Comparison of ENCODE assay signal across 15 mouse cellular contexts in genomic region chr9:57954962-57955744, GRCm38 (mm10). TPM values are rescaled to one million over a fixed set of nuclear protein-coding genes. Genes with fewer than 3 reads are reported as not detected.
A peak's percentile ranks its signal among the peaks of the same experiment; 100 is the strongest.
DNase-seq lines count a peak whose midpoint lies in the region; ATAC-seq and TF ChIP-seq lines count a peak whose summit lies in the region.
"Had no signal": no experiment of that assay in that cellular context is flagged by ENCODE, and none has a peak within 500 bp of the region (broad histone marks: within the 10 kb centered on the region; RNA-seq: fewer than 3 reads in every experiment).

No protein-coding gene starts in this region.

- no peak overlapping the region for H3K9ac ChIP-seq in intestine, postnatal 0 days (ENCODE audit: low read depth, low read length)
- no peak overlapping the region for H3K9ac ChIP-seq in intestine, embryonic 16.5 days (ENCODE audit: low read depth, low read length)
- H3K9ac ChIP-seq in lung, postnatal 0 days (replicated peaks; ENCODE audit: low read depth), result no peak overlapping the region
- H3K9ac ChIP-seq: heart, embryonic 13.5 days; hindbrain, embryonic 12.5 days had no signal

- no peak for TF ChIP-seq CTCF in intestine, postnatal 0 days (IDR thresholded peaks at IDR 0.05; ENCODE audit: low read depth)
- no peak for TF ChIP-seq CTCF in lung, postnatal 0 days (IDR thresholded peaks at IDR 0.05)

- H3K9me3 ChIP-seq in intestine, postnatal 0 days (ENCODE audit: control insufficient read depth), result no peaks in the 10 kb centered on the region
- no peaks in the 10 kb centered on the region for H3K9me3 ChIP-seq in intestine, embryonic 16.5 days (ENCODE audit: control insufficient read depth, low read length)
- H3K9me3 ChIP-seq in lung, postnatal 0 days (ENCODE audit: low read length), result no peaks in the 10 kb centered on the region
- H3K9me3 ChIP-seq: heart, embryonic 13.5 days; hindbrain, embryonic 12.5 days had no signal

- 80% methylated on average over 12 of the region's 12 CpGs for WGBS in intestine, postnatal 0 days
- 86% methylated on average over 12 of the region's 12 CpGs for WGBS in intestine, embryonic 16.5 days
- WGBS in lung, postnatal 0 days, result 76% methylated on average over 12 of the region's 12 CpGs

- H3K4me2 ChIP-seq in intestine, postnatal 0 days (replicated peaks; ENCODE audit: low read depth), result no peak overlapping the region
- H3K4me2 ChIP-seq in intestine, embryonic 16.5 days (ENCODE audit: low read depth, low read length), result no peak overlapping the region
- no peak overlapping the region for H3K4me2 ChIP-seq in lung, postnatal 0 days (replicated peaks; ENCODE audit: low read depth, low read length)
- H3K4me2 ChIP-seq: heart, embryonic 13.5 days; hindbrain, embryonic 12.5 days; liver, embryonic 11.5 days; midbrain, embryonic 11.5 days had no signal

- no peak overlapping the region for H3K4me3 ChIP-seq in intestine, postnatal 0 days (ENCODE audit: low read depth, low read length)
- H3K4me3 ChIP-seq in intestine, embryonic 16.5 days (ENCODE audit: low read length), result no peak overlapping the region
- H3K4me3 ChIP-seq in lung, postnatal 0 days (ENCODE audit: low read depth, low read length), result no peak overlapping the region
- H3K4me3 ChIP-seq: heart, embryonic 13.5 days; hindbrain, embryonic 12.5 days had no signal

- DNase-seq in thymus, postnatal 25 days, result peak; percentile 38
- DNase-seq in thymus, adult 18-20 months, result no peak
- peak; percentile 60 for DNase-seq in adrenal gland, postnatal 25 days
- DNase-seq in lung, postnatal 0 days (ENCODE audit: low spot score), result no peak
- no peak for DNase-seq in c-Kit-positive CD71-positive TER-119-positive erythroid progenitor cells, embryonic 14.5 days (ENCODE audit: low spot score)
- DNase-seq: cerebellum, adult 9-10 months; gastrocnemius, postnatal 14 days; kidney, adult 11 months had no signal

- TF ChIP-seq EP300 in lung, postnatal 0 days (IDR thresholded peaks at IDR 0.05), result no peak

- no peak overlapping the region for H3K27ac ChIP-seq in intestine, postnatal 0 days (ENCODE audit: low read depth, low read length)
- no peak overlapping the region for H3K27ac ChIP-seq in intestine, embryonic 16.5 days (ENCODE audit: low read length)
- H3K27ac ChIP-seq in lung, postnatal 0 days (ENCODE audit: low read length), result no peak overlapping the region
- H3K27ac ChIP-seq: heart, embryonic 13.5 days; hindbrain, embryonic 12.5 days had no signal

- H3K4me1 ChIP-seq in intestine, postnatal 0 days (replicated peaks; ENCODE audit: control insufficient read depth, insufficient read depth, low read length), result peaks cover 15% of the 10 kb centered on the region
- peaks cover 22% of the 10 kb centered on the region for H3K4me1 ChIP-seq in intestine, embryonic 16.5 days (ENCODE audit: control insufficient read depth, insufficient read depth, low read length)
- peaks cover 6% of the 10 kb centered on the region; the same call in 1 of the 2 replicates for H3K4me1 ChIP-seq in lung, postnatal 0 days (ENCODE audit: insufficient read depth, low read depth, low read length)

- peaks cover 33% of the 10 kb centered on the region for H3K36me3 ChIP-seq in intestine, postnatal 0 days (ENCODE audit: control insufficient read depth, insufficient read depth)
- no peaks in the 10 kb centered on the region for H3K36me3 ChIP-seq in intestine, embryonic 16.5 days (ENCODE audit: control insufficient read depth, insufficient read depth, low read length)
- H3K36me3 ChIP-seq in lung, postnatal 0 days (ENCODE audit: insufficient read depth, low read length), result no peaks in the 10 kb centered on the region; the same call in none of the 2 replicates
- H3K36me3 ChIP-seq: heart, embryonic 13.5 days had no signal

- ATAC-seq in intestine, postnatal 0 days, result 0 out of 2 replicates have a peak, but pooled peaks have one; percentile 26
- no peak for ATAC-seq in intestine, embryonic 16.5 days
- no peak for ATAC-seq in lung, postnatal 0 days

- H3K27me3 ChIP-seq in intestine, postnatal 0 days (replicated peaks; ENCODE audit: control insufficient read depth, insufficient read depth, low read length), result no peaks in the 10 kb centered on the region
- H3K27me3 ChIP-seq in intestine, embryonic 16.5 days (replicated peaks; ENCODE audit: control insufficient read depth, insufficient read depth, low read length), result no peaks in the 10 kb centered on the region
- no peaks in the 10 kb centered on the region for H3K27me3 ChIP-seq in lung, postnatal 0 days (replicated peaks; ENCODE audit: insufficient read depth, low read length)
- H3K27me3 ChIP-seq: hindbrain, embryonic 12.5 days had no signal

RNA-seq across cellular contexts. Expression of gene Sema7a, which starts 15.2 kb away (rescaled TPM):
- 6.9 and 7.1 TPM in 2 replicates for polyA plus RNA-seq in intestine, postnatal 0 days (2015; fragmentation: Nextera tagmentation; extraction: Ambion mirVana)
- polyA plus RNA-seq in intestine, embryonic 16.5 days (2015; fragmentation: Nextera tagmentation; extraction: Ambion mirVana), result 0.54 and 0.72 TPM in 2 replicates
- 8.6 and 8.8 TPM in 2 replicates for total RNA-seq in adrenal gland, postnatal 25 days (2021)
- 6.2 and 8.4 TPM in 2 replicates for polyA plus RNA-seq in lung, postnatal 0 days (2015; fragmentation: Nextera tagmentation; extraction: Ambion mirVana)

RNA-seq across cellular contexts. Expression of gene Ubl7, which starts 44.4 kb away (rescaled TPM):
- 77.1 and 80.7 TPM in 2 replicates for polyA plus RNA-seq in intestine, postnatal 0 days (2015; fragmentation: Nextera tagmentation; extraction: Ambion mirVana)
- polyA plus RNA-seq in intestine, embryonic 16.5 days (2015; fragmentation: Nextera tagmentation; extraction: Ambion mirVana), result 91.3 and 91.6 TPM in 2 replicates
- total RNA-seq in adrenal gland, postnatal 25 days (2021), result 82.7 and 89.0 TPM in 2 replicates
- 120 and 121 TPM in 2 replicates for polyA plus RNA-seq in lung, postnatal 0 days (2015; fragmentation: Nextera tagmentation; extraction: Ambion mirVana)

RNA-seq across cellular contexts. Expression of gene Cyp11a1, which starts 51.1 kb away (rescaled TPM):
- 4.4 and 7.8 TPM in 2 replicates for polyA plus RNA-seq in intestine, postnatal 0 days (2015; fragmentation: Nextera tagmentation; extraction: Ambion mirVana)
- polyA plus RNA-seq in intestine, embryonic 16.5 days (2015; fragmentation: Nextera tagmentation; extraction: Ambion mirVana), result 6.4 and 22.4 TPM in 2 replicates
- 6,596 and 7,089 TPM in 2 replicates for total RNA-seq in adrenal gland, postnatal 25 days (2021)
- 1.2 and 1.3 TPM in 2 replicates for polyA plus RNA-seq in lung, postnatal 0 days (2015; fragmentation: Nextera tagmentation; extraction: Ambion mirVana)
- polyA plus RNA-seq: forebrain, embryonic 11.5 days; liver, embryonic 11.5 days; midbrain, embryonic 11.5 days had no signal

Comparison
In these comparisons a context has a peak if more than half of its experiments do, and no peak if none do; other contexts are left out.
1. DNase-seq: peak in thymus, postnatal 25 days (single experiment) and adrenal gland, postnatal 25 days (single experiment); none in thymus, adult 18-20 months (0 of 2), lung, postnatal 0 days (single experiment) and c-Kit-positive CD71-positive TER-119-positive erythroid progenitor cells, embryonic 14.5 days (single experiment).